Mouse (Mus musculus) urinary bladder, postnatal 10 days (tissue): ENCODE data around the gene Rin1.

Source experiments
- DNase-seq: peaks from one replicate; pipeline ENCODE4 v3.0.0; 2022; ENCODE audit warnings: low spot score

Rin1 gene

GRCm38 (mm10) chr19:5041588-5041987 lies 8.7 kb upstream of the Rin1 start:
- DNase-seq: no peak

GRCm38 (mm10) chr19:5045531-5045930 lies 4.8 kb upstream of the Rin1 start:
- DNase-seq: no peak

- no peak for DNase-seq
Measured at GRCm38 (mm10) chr19:5048138-5049056, 1.9 kb upstream of the Rin1 start.

- no peak for DNase-seq
Measured at GRCm38 (mm10) chr19:5049325-5049724, 956 bp upstream of the Rin1 start.

GRCm38 (mm10) chr19:5051031-5051430 lies 750 bp downstream of the Rin1 start:
- DNase-seq: no peak

- no peak for DNase-seq
Measured at GRCm38 (mm10) chr19:5051515-5051914, 1.2 kb downstream of the Rin1 start.

GRCm38 (mm10) chr19:5052166-5052822 lies 2.0 kb downstream of the Rin1 start:
- no peak for DNase-seq

GRCm38 (mm10) chr19:5052853-5053252 lies 2.6 kb downstream of the Rin1 start:
- no peak for DNase-seq

GRCm38 (mm10) chr19:5053909-5054308 lies 3.6 kb downstream of the Rin1 start:
- no peak for DNase-seq

- no peak for DNase-seq
Measured at GRCm38 (mm10) chr19:5056251-5056650, 6.0 kb downstream of the Rin1 start.

GRCm38 (mm10) chr19:5057876-5058775 lies 7.8 kb downstream of the Rin1 start:
- DNase-seq: no peak

GRCm38 (mm10) chr19:5058801-5059771 lies 8.8 kb downstream of the Rin1 start:
- no peak for DNase-seq

- DNase-seq: no peak
Measured at GRCm38 (mm10) chr19:5060365-5061330, 10.4 kb downstream of the Rin1 start.

GRCm38 (mm10) chr19:5062041-5062440 lies 11.8 kb downstream of the Rin1 start:
- no peak for DNase-seq

GRCm38 (mm10) chr19:5062446-5062845 lies 12.2 kb downstream of the Rin1 start:
- DNase-seq: no peak

GRCm38 (mm10) chr19:5065104-5065503 lies 14.8 kb downstream of the Rin1 start:
- DNase-seq: no peak

GRCm38 (mm10) chr19:5067040-5067799 lies 16.9 kb downstream of the Rin1 start:
- DNase-seq: no peak

- DNase-seq: no peak
Measured at GRCm38 (mm10) chr19:5067867-5068569, 17.7 kb downstream of the Rin1 start, which contains the start of gene Cd248. Gene Cd248, plus strand, starts transcription at chr19:5068078.
